Mouse (Mus musculus) cerebellum, adult 11 months (tissue): ENCODE measurements around the gene Nol4l.

Experiments used
- DNase-seq: peaks from one replicate; pipeline ENCODE4 v3.0.0; 2022

Gene Nol4l

DNA sequence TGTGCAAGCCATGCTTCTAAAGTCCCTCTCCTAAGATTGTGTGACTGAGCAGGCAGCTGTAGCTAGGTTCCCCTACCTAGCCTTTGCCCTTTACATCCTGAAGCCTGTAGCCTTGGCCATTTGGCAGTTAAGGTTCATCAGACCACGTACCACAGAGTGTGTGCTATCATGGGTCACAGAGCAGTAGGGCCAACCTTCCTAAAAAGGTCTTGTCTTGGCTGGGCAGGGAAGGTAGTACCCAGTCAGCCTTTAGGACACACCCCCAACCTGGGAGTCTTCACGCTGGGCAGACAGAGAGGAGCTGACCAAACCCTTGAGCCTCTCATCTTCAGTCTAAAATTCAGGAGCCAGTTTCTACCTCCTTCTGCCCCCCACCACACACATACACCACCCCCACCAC, 89.0 kb downstream of the Nol4l start:
- DNase-seq: no peak

DNA sequence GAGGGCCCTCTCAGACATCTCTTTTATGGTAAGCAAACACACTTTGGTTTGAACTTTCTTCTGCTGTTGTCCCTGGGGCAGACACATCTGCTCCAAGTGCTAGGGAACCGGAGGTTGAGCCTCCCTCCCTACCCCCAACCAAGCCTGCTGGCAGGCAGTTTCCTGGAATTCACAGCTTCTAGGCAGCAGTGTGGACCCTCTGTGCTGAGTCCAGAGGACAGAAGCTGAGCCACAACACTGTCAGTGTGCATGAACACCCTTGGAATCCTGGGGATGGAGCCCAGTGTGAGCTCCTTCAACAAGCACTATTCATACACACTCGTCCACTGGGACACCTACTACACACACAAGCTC, 92.5 kb downstream of the Nol4l start:
- no peak for DNase-seq

DNA sequence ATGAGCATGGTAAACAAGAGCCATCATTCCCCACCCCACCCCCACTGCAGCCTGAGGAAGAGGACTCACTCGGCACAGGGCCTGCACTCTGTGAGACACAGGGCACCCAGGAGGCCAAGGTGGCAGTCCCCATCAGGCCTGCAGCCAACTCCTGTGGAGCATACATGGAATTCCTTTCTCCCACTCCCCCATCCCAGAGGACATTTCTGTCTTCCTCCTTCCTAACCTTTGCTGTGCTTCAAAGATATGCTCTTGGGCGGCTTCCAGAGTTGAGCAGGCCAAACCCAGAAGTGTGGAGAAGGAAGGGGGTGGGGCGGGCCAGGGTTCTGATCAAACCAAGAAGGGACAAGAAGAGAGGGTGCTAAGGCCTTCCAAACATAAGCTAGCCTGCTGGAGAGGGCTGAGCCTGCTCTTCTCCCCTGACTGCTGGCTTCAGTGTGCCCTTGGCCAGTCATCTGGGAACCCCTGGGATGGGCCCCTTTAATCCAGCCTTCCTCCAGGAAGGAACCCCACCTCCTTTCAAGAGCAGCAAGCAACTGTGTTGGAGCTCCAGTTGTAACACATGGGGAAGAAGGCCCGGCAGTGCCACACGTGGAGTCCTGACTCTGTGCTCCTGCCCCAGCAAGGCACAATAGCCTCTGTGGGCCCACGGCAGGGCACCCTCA, 93.0 kb downstream of the Nol4l start:
- no peak for DNase-seq

DNA sequence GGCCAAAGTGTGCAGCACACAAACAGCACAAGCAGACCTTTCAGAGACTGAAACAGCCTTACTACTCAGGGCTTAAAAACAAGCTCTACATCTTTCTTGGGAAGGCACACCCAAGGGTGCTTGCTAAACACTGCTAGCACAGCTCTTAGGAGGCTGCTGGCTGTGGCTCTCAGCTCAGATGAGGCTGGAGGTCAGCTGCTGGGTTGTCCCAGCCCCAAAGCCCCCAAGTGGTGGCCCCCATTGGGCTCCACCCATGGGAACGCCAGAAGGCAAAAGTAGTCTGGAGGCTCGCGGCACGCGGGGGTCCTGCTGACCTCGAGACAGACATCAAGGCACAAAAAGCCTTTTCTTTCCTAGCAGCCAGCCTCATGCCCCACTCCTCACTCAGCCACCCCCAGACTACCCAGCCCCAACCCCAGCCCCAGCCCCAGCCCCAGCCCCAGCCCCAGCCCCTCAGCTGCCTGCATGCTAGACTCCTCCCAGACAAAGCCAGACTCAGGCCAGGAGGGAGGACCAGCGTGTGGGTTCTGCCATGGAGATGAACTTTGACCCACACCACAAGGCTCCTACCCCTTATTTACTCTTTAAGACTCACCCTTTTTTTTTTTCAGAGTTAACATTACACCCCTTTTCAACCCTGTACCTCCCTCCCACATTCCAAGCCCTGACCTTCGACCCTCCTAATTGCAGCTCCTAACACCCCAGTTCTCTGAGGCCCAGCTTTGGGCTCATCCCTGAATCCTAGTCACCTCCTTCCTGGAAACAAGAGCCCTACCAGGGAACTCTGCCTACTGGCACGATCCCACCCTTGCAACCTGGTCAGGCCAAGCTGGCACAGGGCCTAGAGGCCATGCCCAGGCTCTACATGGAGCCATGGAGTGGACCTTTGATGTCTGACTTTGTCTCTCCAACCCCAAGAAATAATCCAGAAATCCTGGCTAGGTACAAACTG, 94.6 kb downstream of the Nol4l start:
- DNase-seq: peak; percentile 65

DNA sequence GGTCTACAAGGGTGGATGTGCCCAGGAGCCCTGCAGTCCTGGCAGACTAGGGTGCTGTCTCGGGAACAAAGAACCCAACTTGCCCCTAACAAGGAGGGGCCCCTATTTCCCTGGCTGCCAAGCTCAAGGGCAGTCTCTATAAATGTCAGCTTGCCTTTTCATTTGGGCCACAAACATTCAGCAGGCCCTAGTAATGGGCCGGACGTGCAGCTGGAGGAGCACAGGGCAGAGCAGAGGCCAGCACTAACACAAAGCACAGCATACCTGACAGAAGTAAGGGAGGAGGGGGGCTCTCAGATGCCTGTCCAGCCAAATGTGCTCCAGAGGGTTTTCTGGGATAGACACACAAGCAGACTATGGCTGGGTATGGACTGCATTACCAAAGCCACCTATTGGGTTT, 95.9 kb downstream of the Nol4l start:
- no peak for DNase-seq

DNA sequence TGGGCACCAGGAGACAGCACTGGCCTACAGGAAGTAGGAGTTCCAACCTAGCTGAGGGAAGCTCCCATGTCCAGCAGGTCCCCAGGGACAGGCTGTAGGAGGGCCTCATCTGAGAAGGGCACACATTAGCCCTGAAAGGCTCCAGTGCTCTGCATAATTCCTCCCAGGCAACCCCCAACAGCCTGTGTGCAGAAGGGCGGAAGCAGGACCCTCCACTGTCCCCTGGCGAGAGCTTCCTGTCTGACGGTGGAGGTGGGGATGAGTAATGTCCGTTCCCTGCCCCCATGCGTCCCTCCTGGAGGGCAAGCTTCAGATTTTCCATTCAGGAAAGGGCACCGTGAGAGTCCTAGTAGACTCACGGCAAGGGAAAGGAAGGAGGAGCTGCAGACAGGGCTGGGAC, 97.3 kb downstream of the Nol4l start:
- DNase-seq: no peak

DNA sequence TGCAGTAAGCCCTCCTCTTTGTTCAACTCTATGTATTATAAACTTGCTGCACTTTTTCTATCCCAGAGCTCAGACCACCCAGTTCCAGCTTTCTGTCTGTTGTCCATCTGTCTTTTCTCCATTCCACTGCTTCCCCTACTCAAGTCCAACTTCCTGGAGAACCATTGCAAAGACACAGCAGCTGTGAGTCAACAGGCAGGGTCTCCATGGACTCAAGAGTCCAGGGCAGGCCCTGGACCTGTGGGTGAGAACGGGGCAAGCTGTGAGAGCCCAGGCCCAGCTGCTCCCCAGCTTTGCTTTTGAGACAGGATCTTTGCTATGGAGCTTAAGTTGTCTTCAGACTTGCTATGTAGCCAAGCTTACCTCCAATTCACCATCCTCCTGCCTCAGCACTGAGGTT, 99.2 kb downstream of the Nol4l start:
- DNase-seq: no peak

DNA sequence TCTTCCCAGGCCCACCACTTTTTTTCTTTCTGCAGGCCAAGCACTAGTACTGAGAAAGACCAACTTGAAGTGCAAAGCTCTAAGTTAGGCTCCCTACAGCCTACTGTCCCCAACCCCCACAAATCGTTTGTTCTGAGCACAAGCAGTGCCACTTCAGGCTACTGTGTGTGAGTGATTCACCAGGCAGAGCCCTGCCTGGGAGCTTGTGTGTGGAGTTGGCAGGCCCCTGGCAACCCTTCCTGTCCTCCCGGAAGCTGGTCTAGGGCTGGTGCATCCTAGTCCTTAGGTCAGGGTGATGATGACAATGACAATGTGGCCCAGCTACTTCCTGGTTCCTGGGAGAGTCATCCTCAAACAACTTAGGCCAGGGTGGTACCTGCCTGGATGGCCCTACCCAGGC, 101.3 kb downstream of the Nol4l start:
- no peak for DNase-seq

DNA sequence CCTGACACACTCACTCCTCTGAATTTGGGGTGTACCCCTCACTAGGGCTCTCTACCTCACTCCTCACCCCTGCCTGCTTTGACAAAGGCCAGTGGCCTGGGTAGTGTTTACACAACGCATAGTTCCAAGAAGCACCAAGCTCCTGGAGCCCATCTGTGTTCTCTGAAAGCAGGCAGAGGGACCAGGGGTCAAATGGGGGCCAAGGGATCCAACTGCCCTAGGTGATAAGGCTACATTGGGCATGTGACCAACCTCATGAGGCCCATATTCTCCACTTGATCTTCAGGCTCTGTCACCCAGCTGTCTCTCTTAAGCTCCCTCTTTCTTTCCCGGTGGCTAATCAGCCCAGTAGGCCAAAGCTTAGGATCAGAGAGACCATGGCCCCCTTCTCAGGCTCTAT, 102.8 kb downstream of the Nol4l start:
- no peak for DNase-seq

DNA sequence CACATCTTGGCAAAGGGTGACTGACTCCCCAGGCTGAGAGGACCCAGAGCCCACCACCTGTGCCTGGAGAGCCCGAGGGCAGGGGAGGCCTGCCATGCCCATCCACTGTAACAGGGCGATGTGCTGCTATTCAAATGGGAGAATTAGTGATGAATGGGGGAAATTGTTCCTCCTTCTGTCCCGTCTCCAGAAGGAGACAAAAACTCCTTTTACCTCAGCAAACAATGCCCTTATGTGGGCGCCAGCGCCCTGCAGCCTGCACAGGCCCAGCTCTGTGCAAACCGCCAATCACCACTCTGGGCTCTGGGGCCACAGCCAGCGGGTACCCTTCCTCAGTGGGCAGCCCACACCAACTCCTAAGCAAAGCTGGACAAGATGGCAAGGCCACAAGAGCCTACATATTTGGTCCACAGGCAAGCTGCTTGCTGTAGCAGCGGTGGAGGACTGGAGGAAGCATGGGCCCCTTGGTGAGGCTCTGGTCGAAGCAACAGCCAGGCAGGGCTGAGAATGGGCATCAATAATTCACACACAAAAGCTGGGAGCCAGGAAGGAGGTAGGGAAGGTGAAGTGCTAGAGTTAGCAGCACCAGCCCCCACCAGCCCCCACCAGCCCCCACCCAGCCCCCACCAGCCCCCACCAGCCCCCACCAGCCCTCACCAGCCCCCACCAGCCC, 103.6 kb downstream of the Nol4l start:
- no peak for DNase-seq

DNA sequence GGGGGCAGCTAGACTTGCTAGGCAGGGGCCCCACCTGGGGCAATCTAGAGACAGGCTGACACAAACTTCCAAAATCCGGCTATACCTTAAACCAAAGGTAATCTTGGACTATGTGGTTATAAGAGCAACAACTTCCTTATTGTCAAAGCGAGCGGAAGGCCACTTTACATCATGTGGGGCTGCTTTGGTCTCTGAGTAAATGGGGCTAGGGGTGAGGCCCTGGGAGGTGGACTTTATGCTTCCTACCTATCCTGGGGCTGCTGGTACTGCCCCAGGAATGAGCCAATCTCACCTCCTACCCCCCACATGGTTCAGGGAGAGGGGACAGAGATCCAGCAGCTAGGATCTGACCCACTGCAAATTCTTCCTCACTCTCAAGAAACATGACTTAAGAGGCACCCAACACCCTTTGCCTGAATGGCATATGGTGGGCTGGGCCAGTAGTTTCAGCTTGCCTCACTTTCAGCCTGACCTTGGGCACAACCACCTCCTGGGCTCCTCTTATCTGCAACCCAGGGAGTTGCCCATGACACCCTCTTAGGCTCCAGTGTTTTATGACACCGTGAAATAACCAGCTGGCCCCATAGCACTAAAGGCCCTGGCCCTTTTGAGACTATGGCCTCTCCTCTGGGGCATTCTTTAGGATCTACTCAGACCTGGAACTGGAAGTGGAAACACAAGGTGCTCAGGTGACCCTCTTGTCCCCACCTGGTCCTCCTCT, 104.5 kb downstream of the Nol4l start:
- no peak for DNase-seq

DNA sequence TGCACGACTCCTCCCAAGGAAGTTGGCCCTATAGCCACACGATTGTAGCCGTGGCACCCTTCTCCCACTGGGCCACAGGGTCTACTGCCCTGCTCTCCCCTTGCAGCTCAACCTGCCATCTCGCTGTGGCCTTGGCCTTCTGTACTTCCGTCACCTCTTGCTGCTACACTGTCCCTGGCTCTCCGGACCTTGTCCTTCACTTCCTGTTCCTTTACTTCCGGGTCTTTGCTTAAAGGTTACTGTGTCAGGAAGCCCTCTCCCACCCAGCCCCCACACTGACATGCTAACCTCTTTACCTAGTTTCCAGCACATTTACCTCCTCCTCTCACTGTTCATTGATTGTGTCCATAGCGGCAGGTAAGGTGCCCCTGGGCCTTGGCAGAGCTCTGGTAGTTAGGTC, 105.2 kb downstream of the Nol4l start:
- DNase-seq: no peak

DNA sequence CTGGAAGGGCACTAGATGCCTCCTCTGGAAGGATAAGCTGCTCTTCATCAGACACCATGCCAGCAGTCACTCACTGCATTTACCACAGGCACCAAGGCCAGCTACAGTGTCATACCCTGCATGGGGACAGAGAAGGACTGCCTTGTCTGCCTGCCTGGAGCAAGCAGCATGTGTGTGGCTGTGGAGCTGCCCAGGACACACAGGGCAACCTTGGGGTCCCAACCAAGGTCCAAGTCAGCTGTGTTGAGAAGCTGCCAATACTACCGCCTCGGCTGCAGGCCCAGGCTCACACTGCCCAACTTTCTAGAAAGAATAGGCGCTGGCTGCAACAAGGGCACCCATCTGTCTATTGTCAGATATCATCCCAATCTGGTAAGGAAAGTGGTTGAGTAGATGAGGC, 106.7 kb downstream of the Nol4l start:
- no peak for DNase-seq

DNA sequence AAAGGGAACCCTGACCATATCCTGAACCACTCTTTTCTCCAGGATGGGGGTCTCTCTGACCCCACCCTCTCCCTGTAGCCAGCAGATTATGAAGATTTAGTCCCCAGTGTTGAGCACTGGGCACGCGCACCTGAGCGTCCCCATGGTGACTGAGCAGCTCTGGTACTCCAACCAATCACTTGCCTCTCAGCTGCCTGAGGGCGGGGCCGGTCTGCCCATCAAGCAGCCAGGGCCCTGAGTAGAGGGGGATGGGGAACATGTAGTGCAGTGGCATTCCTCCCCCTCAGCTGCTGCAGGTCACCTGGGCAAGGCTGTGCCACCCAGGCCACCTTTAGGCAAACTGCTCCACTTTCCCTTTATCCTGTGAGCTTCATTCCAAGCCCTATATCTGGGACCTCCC, 107.7 kb downstream of the Nol4l start:
- no peak for DNase-seq

DNA sequence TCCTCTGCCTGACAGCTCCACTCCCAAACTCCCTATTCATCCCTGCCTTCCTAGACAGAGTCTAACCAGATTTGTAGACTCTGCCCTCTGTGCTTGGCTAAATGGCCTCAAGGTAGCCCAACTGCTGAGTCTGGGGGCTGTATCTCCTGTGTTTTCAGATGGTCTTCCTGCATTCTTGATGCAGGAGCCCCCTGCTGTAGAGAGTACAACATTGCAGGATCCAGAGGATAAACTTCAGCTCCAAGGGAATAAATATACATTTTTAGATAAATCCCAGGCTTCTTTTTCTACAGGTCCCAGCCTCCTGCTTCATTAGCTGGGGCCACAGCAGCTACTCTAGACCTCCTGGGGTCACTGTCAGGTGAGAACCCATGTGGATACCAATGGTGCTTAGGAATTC, 108.5 kb downstream of the Nol4l start:
- DNase-seq: no peak

DNA sequence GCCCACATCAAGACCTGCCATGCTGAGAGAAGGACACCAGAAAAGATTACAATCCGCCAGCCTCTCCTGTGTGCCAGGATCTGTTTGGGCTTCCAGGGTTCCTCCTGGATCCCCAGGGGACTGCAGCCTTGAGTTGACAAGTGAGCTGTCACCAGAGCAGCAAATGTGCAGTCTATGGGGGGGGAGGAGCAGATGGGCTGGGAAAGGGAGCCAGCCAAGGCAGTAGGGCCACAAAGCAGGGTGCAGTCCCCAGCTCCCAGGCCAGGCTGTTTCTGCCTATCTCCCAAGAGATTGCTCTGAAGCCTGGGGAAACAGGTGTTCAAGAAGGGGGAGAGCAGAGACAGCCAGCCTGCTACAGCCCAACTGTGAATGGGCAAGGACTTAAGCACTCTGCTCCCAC, 111.4 kb downstream of the Nol4l start:
- DNase-seq: no peak

DNA sequence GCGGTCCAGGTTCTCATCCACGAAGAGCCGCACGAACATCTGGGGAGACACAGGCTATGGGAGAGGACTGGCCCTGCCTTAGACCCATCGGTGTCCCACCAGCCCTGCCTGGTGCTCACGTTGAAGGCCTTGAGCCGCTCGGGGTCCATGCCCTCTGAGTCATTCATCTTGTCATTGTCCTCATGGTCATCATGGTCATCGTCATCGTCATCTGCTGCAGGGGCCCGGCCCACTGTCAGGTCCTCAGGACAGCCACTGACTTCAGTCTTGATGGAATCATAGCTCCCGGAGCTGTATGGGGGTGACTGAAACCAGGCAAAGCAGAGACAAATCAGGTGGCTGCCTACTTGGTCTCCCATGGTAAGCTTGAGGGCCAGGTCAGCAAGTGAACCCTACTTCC, 111.9 kb downstream of the Nol4l start:
- DNase-seq: no peak

DNA sequence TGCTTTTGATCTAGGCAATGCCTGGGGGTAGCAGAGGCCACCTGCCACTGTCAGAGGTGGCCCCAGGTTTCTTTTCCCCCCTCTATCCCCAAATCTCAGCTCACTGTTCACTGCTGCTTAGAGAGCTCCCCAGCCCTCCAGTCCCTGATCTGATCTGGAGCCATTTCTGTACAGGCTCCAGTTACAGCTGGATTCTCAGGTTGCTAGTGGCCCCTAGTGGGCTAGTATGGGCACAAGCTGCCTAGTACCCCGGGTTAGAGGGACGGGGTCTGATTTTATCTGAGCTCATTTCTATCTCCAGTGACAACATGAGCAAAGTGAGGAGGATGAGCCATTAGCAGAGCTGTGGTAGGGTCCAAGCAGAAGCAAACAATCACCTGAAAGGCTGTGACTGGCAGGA, 115.2 kb downstream of the Nol4l start:
- no peak for DNase-seq

DNA sequence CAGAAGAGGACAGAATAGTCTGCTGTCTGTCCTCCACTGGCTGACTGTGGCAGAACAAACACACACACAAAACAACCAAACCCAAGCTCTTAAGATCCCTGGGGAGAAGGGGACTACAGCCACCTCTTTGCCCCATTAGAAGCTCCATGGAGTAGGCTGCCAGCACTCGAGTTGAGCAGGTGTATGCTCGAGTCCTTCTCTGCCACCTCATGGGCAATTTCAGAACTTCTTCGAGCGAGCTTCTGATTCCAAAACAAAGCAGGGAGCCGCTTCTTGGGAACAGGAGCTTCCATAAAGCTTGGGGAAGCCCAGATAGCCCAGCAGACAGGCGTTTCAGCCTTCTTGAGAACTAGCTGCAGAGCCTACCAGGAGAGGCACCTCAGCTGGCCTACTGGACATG, 117.2 kb downstream of the Nol4l start:
- DNase-seq: no peak

DNA sequence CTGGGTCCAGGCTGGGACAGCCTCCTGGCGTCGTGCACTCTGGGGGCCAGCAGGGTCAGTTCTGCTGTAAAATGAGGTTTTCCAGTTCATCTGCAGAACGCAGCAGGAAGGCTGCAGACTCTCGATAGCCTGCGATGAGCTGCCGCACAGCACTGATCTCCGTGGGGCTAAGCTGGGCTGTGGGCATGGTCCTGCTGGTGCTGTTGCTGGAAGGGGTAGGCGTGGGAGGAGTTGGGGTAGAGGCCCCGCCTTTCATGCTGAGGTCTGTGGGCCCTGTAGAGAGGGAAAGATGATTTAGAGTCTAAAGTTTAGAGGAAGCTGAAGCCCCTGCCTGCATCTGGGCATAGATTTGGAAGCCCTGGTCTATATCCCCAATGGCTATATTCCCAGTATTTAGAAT, 118.2 kb downstream of the Nol4l start:
- no peak for DNase-seq

DNA sequence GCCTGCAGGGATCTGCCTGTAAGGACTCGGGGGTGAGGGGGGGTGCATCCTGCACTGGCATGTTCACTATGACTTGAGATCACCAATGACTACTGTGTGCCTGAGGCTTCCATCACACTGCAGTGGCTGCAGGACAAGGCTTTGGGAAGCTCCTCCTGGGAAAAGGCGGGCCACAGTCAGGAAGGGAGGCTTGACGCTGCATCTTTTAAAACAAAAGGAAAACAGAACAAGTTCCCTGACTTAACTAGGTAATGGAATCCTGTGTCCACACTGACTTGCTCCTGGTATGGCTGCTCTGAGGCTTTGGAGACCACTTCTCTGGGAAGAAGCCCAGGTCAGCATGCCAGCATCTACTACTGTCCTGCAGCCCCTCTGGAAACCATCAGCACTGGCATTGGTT, 120.8 kb downstream of the Nol4l start:
- DNase-seq: no peak

DNA sequence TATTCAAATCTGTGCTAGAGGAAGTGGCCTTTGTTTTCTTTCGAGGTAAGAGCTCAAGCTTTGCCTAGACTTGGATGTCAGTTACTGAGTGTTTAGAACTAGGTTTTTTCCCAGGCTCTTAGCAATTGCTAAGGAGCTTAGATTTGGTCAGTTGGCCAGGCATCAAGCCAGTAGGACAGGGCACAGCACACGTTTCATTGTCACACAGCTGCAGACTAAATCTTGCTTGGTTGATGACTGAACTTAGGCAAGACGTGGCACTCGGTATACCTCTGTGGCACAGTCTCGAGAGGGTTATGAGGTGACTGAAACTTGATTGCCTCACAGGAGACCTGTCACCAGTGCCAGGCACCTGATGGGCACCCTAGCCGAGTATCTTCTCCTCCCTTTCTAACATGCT, 122.9 kb downstream of the Nol4l start:
- no peak for DNase-seq

DNA sequence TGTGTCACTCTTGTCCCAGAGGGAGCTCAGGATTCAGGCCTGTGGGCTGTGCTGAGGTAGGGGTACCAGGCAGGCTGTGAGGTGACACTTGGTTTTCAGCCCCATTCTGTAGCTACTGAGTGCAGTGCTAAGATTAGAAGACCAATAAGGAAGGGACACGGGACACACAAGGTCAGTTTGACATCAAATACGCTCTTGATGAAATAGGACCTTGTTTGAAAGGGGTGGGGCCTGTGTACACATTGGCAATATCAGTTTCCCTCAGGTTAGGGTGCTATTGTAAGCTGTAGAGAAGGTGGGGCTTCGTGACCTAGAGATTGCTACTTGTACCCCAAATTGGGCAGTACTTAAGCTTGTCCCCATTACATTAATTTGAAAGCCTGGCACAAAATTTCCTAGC, 124.9 kb downstream of the Nol4l start:
- no peak for DNase-seq
